In genomic region chr2:9331630-9332352, GRCm38 (mm10) we compare ENCODE assay signal across 13 mouse cellular contexts.
DNase-seq lines count a peak whose midpoint lies in the region; ATAC-seq and TF ChIP-seq lines count a peak whose summit lies in the region.
"Had no signal": no experiment of that assay in that cellular context is flagged by ENCODE, and none has a peak within 500 bp of the region (broad histone marks: within the 10 kb centered on the region; RNA-seq: fewer than 3 reads in every experiment).

No protein-coding gene starts in this region.

- H3K9ac ChIP-seq in hindbrain, embryonic 14.5 days, result no peak overlapping the region
- H3K9ac ChIP-seq in hindbrain, embryonic 13.5 days, result no peak overlapping the region
- H3K9ac ChIP-seq in midbrain, embryonic 11.5 days (ENCODE audit: low read length), result no peak overlapping the region
- H3K9ac ChIP-seq in stomach, embryonic 14.5 days (replicated peaks; ENCODE audit: low read depth, low read length), result no peak overlapping the region
- no peak overlapping the region for H3K9ac ChIP-seq in liver, postnatal 0 days (replicated peaks)
- H3K9ac ChIP-seq: forebrain, embryonic 12.5 days had no signal

- no peak for TF ChIP-seq CTCF in liver, postnatal 0 days (IDR thresholded peaks at IDR 0.05; ENCODE audit: low read depth)

- no peak overlapping the region for H3K27ac ChIP-seq in hindbrain, embryonic 14.5 days
- no peak overlapping the region for H3K27ac ChIP-seq in hindbrain, embryonic 13.5 days
- H3K27ac ChIP-seq in midbrain, embryonic 10.5 days (replicated peaks), result no peak overlapping the region
- H3K27ac ChIP-seq in midbrain, embryonic 11.5 days (ENCODE audit: low read depth, low read length), result no peak overlapping the region
- no peak overlapping the region; the same call in 1 of the 2 replicates for H3K27ac ChIP-seq in stomach, embryonic 14.5 days (ENCODE audit: low read length)
- no peak overlapping the region for H3K27ac ChIP-seq in liver, postnatal 0 days (ENCODE audit: low read depth)
- H3K27ac ChIP-seq: forebrain, embryonic 12.5 days; limb, embryonic 10.5 days had no signal

- no peaks in the 10 kb centered on the region for H3K36me3 ChIP-seq in hindbrain, embryonic 14.5 days (replicated peaks; ENCODE audit: control insufficient read depth, insufficient read depth)
- no peaks in the 10 kb centered on the region for H3K36me3 ChIP-seq in hindbrain, embryonic 13.5 days
- no peaks in the 10 kb centered on the region for H3K36me3 ChIP-seq in midbrain, embryonic 10.5 days
- no peaks in the 10 kb centered on the region for H3K36me3 ChIP-seq in midbrain, embryonic 11.5 days (ENCODE audit: control insufficient read depth, insufficient read depth, low read length)
- H3K36me3 ChIP-seq in stomach, embryonic 14.5 days (ENCODE audit: control insufficient read depth, insufficient read depth, low read length), result no peaks in the 10 kb centered on the region
- H3K36me3 ChIP-seq in liver, postnatal 0 days (replicated peaks; ENCODE audit: insufficient read depth, low read length), result no peaks in the 10 kb centered on the region
- H3K36me3 ChIP-seq: forebrain, embryonic 12.5 days; limb, embryonic 10.5 days had no signal

- no peak overlapping the region for H3K4me3 ChIP-seq in hindbrain, embryonic 14.5 days (replicated peaks; ENCODE audit: low read length)
- no peak overlapping the region for H3K4me3 ChIP-seq in hindbrain, embryonic 13.5 days
- no peak overlapping the region for H3K4me3 ChIP-seq in midbrain, embryonic 10.5 days
- H3K4me3 ChIP-seq in midbrain, embryonic 11.5 days (ENCODE audit: low read depth, low read length), result no peak overlapping the region
- H3K4me3 ChIP-seq in stomach, embryonic 14.5 days (ENCODE audit: low read depth, low read length), result no peak overlapping the region
- no peak overlapping the region for H3K4me3 ChIP-seq in liver, postnatal 0 days (ENCODE audit: low read depth, low read length)
- H3K4me3 ChIP-seq: forebrain, embryonic 12.5 days; limb, embryonic 10.5 days had no signal

- H3K4me2 ChIP-seq in hindbrain, embryonic 14.5 days (replicated peaks), result peak overlapping the region; percentile 4; the same call in 1 of the 2 replicates
- no peak overlapping the region for H3K4me2 ChIP-seq in hindbrain, embryonic 13.5 days
- no peak overlapping the region for H3K4me2 ChIP-seq in midbrain, embryonic 11.5 days
- H3K4me2 ChIP-seq in stomach, embryonic 14.5 days (replicated peaks; ENCODE audit: low read depth, low read length), result no peak overlapping the region
- H3K4me2 ChIP-seq in liver, postnatal 0 days (ENCODE audit: low read depth, low read length), result no peak overlapping the region
- H3K4me2 ChIP-seq: forebrain, embryonic 12.5 days had no signal

- no peak for ATAC-seq in hindbrain, embryonic 14.5 days (ENCODE audit: low FRiP score)
- ATAC-seq in hindbrain, embryonic 13.5 days (ENCODE audit: low FRiP score), result no peak
- no peak for ATAC-seq in midbrain, embryonic 11.5 days (ENCODE audit: low FRiP score)
- ATAC-seq in stomach, embryonic 14.5 days (ENCODE audit: insufficient number of reproducible peaks, insufficient read depth, low FRiP score, low read depth), result peak; percentile 89
- ATAC-seq in liver, postnatal 0 days, result no peak
- no peak for ATAC-seq in monocyte, adult 5-6 weeks (replicated peaks; ENCODE audit: insufficient number of reproducible peaks, low FRiP score, low TSS enrichment, poor library complexity, severe bottlenecking)

- peaks cover 5% of the 10 kb centered on the region; the same call in 1 of the 2 replicates for H3K4me1 ChIP-seq in hindbrain, embryonic 14.5 days (replicated peaks; ENCODE audit: control insufficient read depth, insufficient read depth, low read length)
- H3K4me1 ChIP-seq in hindbrain, embryonic 13.5 days (replicated peaks), result no peaks in the 10 kb centered on the region; the same call in 1 of the 2 replicates
- peaks cover 9% of the 10 kb centered on the region for H3K4me1 ChIP-seq in midbrain, embryonic 10.5 days
- no peaks in the 10 kb centered on the region for H3K4me1 ChIP-seq in midbrain, embryonic 11.5 days (ENCODE audit: control insufficient read depth, insufficient read depth, low read length)
- H3K4me1 ChIP-seq in stomach, embryonic 14.5 days (ENCODE audit: control insufficient read depth, insufficient read depth, low read length), result no peaks in the 10 kb centered on the region
- H3K4me1 ChIP-seq in liver, postnatal 0 days (ENCODE audit: insufficient read depth), result no peaks in the 10 kb centered on the region
- H3K4me1 ChIP-seq: limb, embryonic 10.5 days had no signal

- no peak for TF ChIP-seq EP300 in liver, postnatal 0 days (IDR thresholded peaks at IDR 0.05; ENCODE audit: low read depth)

- H3K9me3 ChIP-seq in hindbrain, embryonic 14.5 days (ENCODE audit: control insufficient read depth, low read length), result no peaks in the 10 kb centered on the region
- no peaks in the 10 kb centered on the region for H3K9me3 ChIP-seq in hindbrain, embryonic 13.5 days
- H3K9me3 ChIP-seq in midbrain, embryonic 10.5 days (replicated peaks), result no peaks in the 10 kb centered on the region
- H3K9me3 ChIP-seq in midbrain, embryonic 11.5 days (ENCODE audit: control insufficient read depth, low read length), result no peaks in the 10 kb centered on the region
- H3K9me3 ChIP-seq in stomach, embryonic 14.5 days (ENCODE audit: control insufficient read depth, low read depth, low read length), result no peaks in the 10 kb centered on the region
- H3K9me3 ChIP-seq in liver, postnatal 0 days (ENCODE audit: low read length), result no peaks in the 10 kb centered on the region
- H3K9me3 ChIP-seq: forebrain, embryonic 12.5 days; limb, embryonic 10.5 days had no signal

- H3K27me3 ChIP-seq in hindbrain, embryonic 14.5 days (ENCODE audit: control insufficient read depth, insufficient read depth, low read length), result no peaks in the 10 kb centered on the region
- no peaks in the 10 kb centered on the region for H3K27me3 ChIP-seq in hindbrain, embryonic 13.5 days
- H3K27me3 ChIP-seq in midbrain, embryonic 10.5 days (ENCODE audit: low read depth, poor library complexity, severe bottlenecking), result no peaks in the 10 kb centered on the region
- no peaks in the 10 kb centered on the region for H3K27me3 ChIP-seq in midbrain, embryonic 11.5 days (ENCODE audit: control insufficient read depth, insufficient read depth, low read length)
- no peaks in the 10 kb centered on the region for H3K27me3 ChIP-seq in stomach, embryonic 14.5 days (ENCODE audit: control insufficient read depth, insufficient read depth, low read length)
- no peaks in the 10 kb centered on the region for H3K27me3 ChIP-seq in liver, postnatal 0 days (ENCODE audit: insufficient read depth, low read length)
- H3K27me3 ChIP-seq: forebrain, embryonic 12.5 days had no signal

- WGBS in hindbrain, embryonic 14.5 days, result 44% methylated on average over 16 of the region's 16 CpGs
- 48% methylated on average over 16 of the region's 16 CpGs for WGBS in hindbrain, embryonic 13.5 days
- WGBS in midbrain, embryonic 10.5 days, result 43% methylated on average over 16 of the region's 16 CpGs
- 42% methylated on average over 16 of the region's 16 CpGs for WGBS in midbrain, embryonic 11.5 days
- WGBS in stomach, embryonic 14.5 days, result 32% methylated on average over 16 of the region's 16 CpGs
- WGBS in liver, postnatal 0 days (ENCODE audit: insufficient replicate concordance), result 47% methylated on average over 16 of the region's 16 CpGs

- no peak for DNase-seq in hindbrain, embryonic 14.5 days (ENCODE audit: low spot score)
- peak; percentile 13 for DNase-seq in midbrain, embryonic 10.5 days (ENCODE audit: low spot score)
- no peak for DNase-seq in midbrain, embryonic 11.5 days (ENCODE audit: low spot score, missing footprints)
- peak; percentile 10 to 11 for DNase-seq in left cerebral cortex, adult 18-20 months (ENCODE audit: low spot score in 2 of 2)
- DNase-seq in liver, postnatal 0 days, result no peak
- DNase-seq: cerebellum, adult 2 months; heart, postnatal 10 days; thymus, adult 2 months had no signal

Comparison
In these comparisons a context has a peak if more than half of its experiments do, and no peak if none do; other contexts are left out.
1. DNase-seq: peak in midbrain, embryonic 10.5 days (single experiment) and left cerebral cortex, adult 18-20 months (2 of 2); none in hindbrain, embryonic 14.5 days (single experiment), midbrain, embryonic 11.5 days (single experiment) and liver, postnatal 0 days (single experiment).